Mouse (Mus musculus) myocyte (in vitro differentiated cells): ENCODE results near the gene Atp13a3.

Experiments
- CEBPB ChIP-seq: IDR thresholded peaks from 2 replicates; pipeline ENCODE4 v1.6.1; 2011; ENCODE audit warnings: mild to moderate bottlenecking, moderate library complexity; ENCODE audit not compliant: poor library complexity, insufficient read depth, severe bottlenecking
- E2F4 ChIP-seq: IDR thresholded peaks from one replicate; pipeline ENCODE4 v1.6.1; 2011; ENCODE audit warnings: mild to moderate bottlenecking, control low read depth, moderate library complexity; ENCODE audit not compliant: insufficient read depth
- MAX ChIP-seq: IDR thresholded peaks from one replicate; pipeline ENCODE4 v1.6.1; 2011; ENCODE audit warnings: low read depth, mild to moderate bottlenecking, control low read depth
- MYOD1 ChIP-seq, 3 experiments: IDR thresholded peaks; one replicate each; pipeline ENCODE4 v1.6.1; 2011; ENCODE audit warnings: control low read depth in 2 of 3, low read depth in 2 of 3, mild to moderate bottlenecking in 2 of 3, moderate library complexity in 1 of 3; ENCODE audit not compliant: insufficient read length in 2 of 3, control insufficient read depth in 1 of 3
- POLR2A ChIP-seq: IDR thresholded peaks from one replicate; pipeline ENCODE4 v1.6.1; 2011; ENCODE audit warnings: low read depth, mild to moderate bottlenecking, control low read depth, moderate library complexity; ENCODE audit not compliant: insufficient read length
- POLR2AphosphoS2 ChIP-seq: IDR thresholded peaks from one replicate; pipeline ENCODE4 v1.6.1; 2011; ENCODE audit warnings: low read depth, control low read depth; ENCODE audit not compliant: insufficient read length
- SRF ChIP-seq: IDR thresholded peaks from one replicate; pipeline ENCODE4 v1.6.1; 2011; ENCODE audit warnings: low read depth; ENCODE audit not compliant: control insufficient read depth, insufficient read length
- TCF12 ChIP-seq: IDR thresholded peaks from one replicate; pipeline ENCODE4 v1.6.1; 2011; ENCODE audit warnings: mild to moderate bottlenecking, control low read depth; ENCODE audit not compliant: poor library complexity, insufficient read depth, severe bottlenecking
- USF1 ChIP-seq: IDR thresholded peaks from one replicate; pipeline ENCODE4 v1.6.1; 2011; ENCODE audit warnings: low read depth, mild to moderate bottlenecking, control low read depth, moderate library complexity

DNA sequence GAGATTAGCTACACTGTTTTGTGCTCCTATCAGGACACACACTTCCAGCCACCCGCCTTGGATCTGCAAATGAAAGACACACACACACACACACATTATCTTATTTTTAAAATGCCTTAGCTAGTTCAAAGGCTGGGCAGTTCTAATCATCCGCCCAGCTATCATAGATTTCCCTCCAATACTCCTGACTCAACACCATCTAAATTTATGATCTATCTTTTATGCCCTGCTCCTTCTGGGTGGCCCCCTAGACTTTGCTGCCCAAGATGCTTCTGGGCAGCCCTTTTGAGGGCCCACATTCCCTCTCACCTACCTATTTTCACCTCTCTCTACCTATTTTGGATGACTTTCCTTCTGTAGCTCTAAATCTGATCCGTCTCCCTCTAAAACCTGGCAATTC is 29.5 kb downstream of the Atp13a3 start:
- TF ChIP-seq CEBPB (no peak), MYOD1 (IDR thresholded peaks at IDR 0.05; ENCODE audit: control insufficient read depth in 1 of 3, insufficient read length in 2 of 3, low read depth in 2 of 3) (no peak), SRF (no peak), POLR2A (no peak), USF1 (no peak), E2F4 (no peak), POLR2AphosphoS2 (no peak), MAX (no peak), TCF12 (no peak)
